Mouse (Mus musculus) ES-E14 (cell line): ENCODE data around the gene Ncor1. TPM values are rescaled to one million over a fixed set of nuclear protein-coding genes. Genes with fewer than 3 reads are reported as not detected.
"Not testable (repeated sequence)": the region's sequence is repeated elsewhere in the genome, so short reads cannot be mapped to it uniquely, and the experiment has no call there.

Experiments
- DNase-seq: peaks from one replicate; pipeline ENCODE4 v3.0.0-alpha.2; 2013; ENCODE audit warnings: low read depth, low spot score
- H3K27ac ChIP-seq: 2 replicates; pipeline ENCODE4 v1.5.1; 2012; ENCODE audit warnings: low read depth, mild to moderate bottlenecking, low read length, moderate library complexity, mixed read lengths; ENCODE audit not compliant: poor library complexity, insufficient read depth, severe bottlenecking
- H3K36me3 ChIP-seq: 2 replicates; pipeline ENCODE4 v1.6.1; 2012; ENCODE audit warnings: mild to moderate bottlenecking, low read length, moderate library complexity, mixed read lengths; ENCODE audit not compliant: control insufficient read depth, poor library complexity, insufficient read depth, severe bottlenecking
- H3K4me1 ChIP-seq, 2 experiments: fragments of 150-350 bp in 1 of 2; sonication (generic) in 1 of 2; 2 replicates each; pipeline ENCODE4 v1.6.1; 2012; ENCODE audit warnings: low read length in 2 of 2, mild to moderate bottlenecking in 1 of 2, mixed read lengths in 1 of 2; ENCODE audit not compliant: control insufficient read depth in 2 of 2, insufficient read depth in 2 of 2, poor library complexity in 1 of 2
- H3K4me3 ChIP-seq, 2 experiments: fragments of 150-350 bp in 1 of 2; sonication (generic) in 1 of 2; 2 replicates each; pipeline ENCODE4 v1.5.1; 2012; ENCODE audit warnings: low read length in 2 of 2, low read depth in 1 of 2, mild to moderate bottlenecking in 1 of 2, mixed read lengths in 1 of 2; ENCODE audit not compliant: insufficient read depth in 1 of 2, poor library complexity in 1 of 2, severe bottlenecking in 1 of 2
- H3K9ac ChIP-seq: 2 replicates; pipeline ENCODE4 v1.6.1; 2012; ENCODE audit warnings: low read depth, mild to moderate bottlenecking, low read length, mixed read lengths; ENCODE audit not compliant: poor library complexity, insufficient read depth, severe bottlenecking
- H3K9me3 ChIP-seq: fragments of 150-350 bp; sonication (generic); 2 replicates; pipeline ENCODE4 v1.6.1; 2012; ENCODE audit warnings: low read depth, mild to moderate bottlenecking, low read length; ENCODE audit not compliant: control insufficient read depth, insufficient read depth
- CHD2 ChIP-seq: IDR thresholded peaks from 2 replicates; pipeline ENCODE4 v1.6.1; 2014; ENCODE audit warnings: mild to moderate bottlenecking, low read depth, low read length, inconsistent platforms
- HCFC1 ChIP-seq: IDR thresholded peaks from 2 replicates; pipeline ENCODE4 v1.6.1; 2012; ENCODE audit warnings: low read length, inconsistent platforms, borderline replicate concordance; ENCODE audit not compliant: insufficient read depth
- MAFK ChIP-seq: IDR thresholded peaks from 2 replicates; pipeline ENCODE4 v1.6.1; 2014; ENCODE audit warnings: mild to moderate bottlenecking, low read depth, low read length, inconsistent platforms; ENCODE audit not compliant: insufficient read depth
- ZC3H11A ChIP-seq: IDR thresholded peaks from 2 replicates; pipeline ENCODE4 v1.6.1; 2012; ENCODE audit warnings: low read depth, mild to moderate bottlenecking, inconsistent platforms, low read length, borderline replicate concordance
- ZNF384 ChIP-seq: IDR thresholded peaks from 2 replicates; pipeline ENCODE4 v1.6.1; 2012; ENCODE audit warnings: low read depth, low read length, inconsistent platforms
- in situ Hi-C, 2 experiments: fragments of 600-800 bp; cut with MboI; formaldehyde crosslinking; loops; one replicate each; pipeline ENCODE4 v1.15.1; 2025; ENCODE audit warnings: low sequenced_read_pairs in 2 of 2, inconsistent platforms in 1 of 2; ENCODE audit not compliant: unreplicated experiment in 2 of 2
- total RNA-seq: library from RNA; depleted of rRNA; stranded (reverse); fragments of 300-350 nt; gene quantifications from 2 replicates; pipeline ENCODE4 v1.2.3, GENCODE M21; 2012

Ncor1 gene
- total RNA-seq, 1 experiment: 186 TPM

DNA sequence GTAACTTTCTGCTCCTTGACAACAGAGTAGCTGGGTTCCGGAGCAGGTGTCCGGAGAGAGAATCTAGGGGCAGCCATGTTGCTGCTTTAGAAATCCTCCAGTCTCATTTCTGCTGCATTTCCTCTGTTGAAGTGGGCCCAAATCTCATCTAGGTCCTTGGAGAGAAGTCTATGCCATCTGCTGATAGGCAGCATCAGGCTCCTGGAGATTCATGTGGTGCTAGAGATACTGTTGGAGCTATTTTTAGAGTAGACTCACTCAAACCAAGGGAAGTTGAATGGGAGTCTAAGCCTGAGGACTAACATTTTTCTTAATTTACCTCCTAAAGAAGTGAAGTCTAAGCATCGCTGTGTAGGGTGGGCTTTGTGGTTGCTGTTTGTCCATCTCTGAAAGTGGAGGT, 6.4 kb upstream of the Ncor1 start:
- 0 out of 2 replicates have a peak, but pooled peaks cover 2% of the 10 kb centered on the region for H3K36me3 ChIP-seq
- no peaks in the 10 kb centered on the region for H3K4me1 ChIP-seq
- in situ Hi-C loops: no loop called here
- no peak for DNase-seq
- no peaks in the 10 kb centered on the region for H3K9me3 ChIP-seq
- no peak overlapping the region for H3K9ac ChIP-seq
- no peak for TF ChIP-seq CHD2
- no peak for TF ChIP-seq ZC3H11A
- no peak for TF ChIP-seq HCFC1
- TF ChIP-seq MAFK: no peak
- no peak for TF ChIP-seq ZNF384
- no peak overlapping the region for H3K27ac ChIP-seq
- H3K4me3 ChIP-seq: no peak overlapping the region

GRCm38 (mm10) chr11:62463225-62463915, 5.0 kb upstream of the Ncor1 start:
- DNase-seq: no peak
- Histone ChIP-seq H3K36me3 (0 out of 2 replicates have a peak, but pooled peaks cover 2% of the 10 kb centered on the region), H3K4me1 (no peaks in the 10 kb centered on the region), H3K9ac (no peak overlapping the region), H3K9me3 (no peaks in the 10 kb centered on the region), H3K4me3 (no peak overlapping the region), H3K27ac (no peak overlapping the region)
- no peak for TF ChIP-seq MAFK
- no peak for TF ChIP-seq HCFC1
- in situ Hi-C loops: no loop called here

DNA sequence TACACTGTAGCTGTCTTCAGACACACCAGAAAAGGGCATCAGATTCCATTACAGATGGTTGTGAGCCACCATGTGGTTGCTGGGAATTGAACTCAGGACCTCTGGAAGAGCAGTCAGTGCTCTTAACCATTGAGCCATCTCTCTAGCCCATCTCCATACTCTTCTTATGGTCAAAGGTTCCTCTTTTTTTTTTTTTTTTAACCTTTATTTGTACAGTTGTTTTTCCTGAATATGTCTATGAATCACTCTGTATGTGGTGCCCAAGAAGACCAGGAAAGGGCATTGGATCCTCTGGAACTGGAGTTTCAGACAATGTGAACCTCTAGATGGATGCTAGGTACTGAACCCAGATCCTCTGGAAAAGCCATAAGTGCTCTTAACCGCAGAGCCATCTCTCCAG, 4.2 kb upstream of the Ncor1 start:
- H3K9me3 ChIP-seq, H3K4me1 ChIP-seq, H3K27ac ChIP-seq, in situ Hi-C loops, DNase-seq, H3K9ac ChIP-seq, H3K4me3 ChIP-seq, H3K36me3 ChIP-seq: not testable (repeated sequence)

- TF ChIP-seq HCFC1: no peak
- peak overlapping the region; percentile 78 to 91 for H3K4me3 ChIP-seq
- H3K4me1 ChIP-seq: peaks cover 0 to 4% of the 10 kb centered on the region in 2 experiments; a peak in 1 of 4 replicates
- in situ Hi-C loops: no loop called here
- DNase-seq: no peak
- H3K9me3 ChIP-seq: no peaks in the 10 kb centered on the region
- 0 out of 2 replicates have a peak, but pooled peaks cover 2% of the 10 kb centered on the region for H3K36me3 ChIP-seq
- H3K9ac ChIP-seq: peak overlapping the region; percentile 92
- peak overlapping the region; percentile 94 for H3K27ac ChIP-seq
Observed at GRCm38 (mm10) chr11:62458780-62459179, 439 bp upstream of the Ncor1 start.

- H3K27ac ChIP-seq: peak overlapping the region; percentile 94
- in situ Hi-C loops: no loop called here
Observed at GRCm38 (mm10) chr11:62457891-62458270, 460 bp downstream of the Ncor1 start.

More at GRCm38 (mm10) chr11:62457891-62458270, 460 bp downstream of the Ncor1 start:
- TF ChIP-seq ZC3H11A (no peak), CHD2 (no peak), ZNF384 (no peak), MAFK (no peak), HCFC1 (no peak)
- Histone ChIP-seq H3K4me1 (peaks cover 0 to 4% of the 10 kb centered on the region in 2 experiments; a peak in 2 of 4 replicates), H3K9me3 (no peaks in the 10 kb centered on the region), H3K9ac (peak overlapping the region; percentile 92), H3K36me3 (0 out of 2 replicates have a peak, but pooled peaks cover 4% of the 10 kb centered on the region), H3K4me3 (peak overlapping the region; percentile 78 to 91)
- DNase-seq: peak; percentile 41
